Mouse (Mus musculus): ENCODE results near the gene Olfr1308.

Olfr1308 gene

DNA sequence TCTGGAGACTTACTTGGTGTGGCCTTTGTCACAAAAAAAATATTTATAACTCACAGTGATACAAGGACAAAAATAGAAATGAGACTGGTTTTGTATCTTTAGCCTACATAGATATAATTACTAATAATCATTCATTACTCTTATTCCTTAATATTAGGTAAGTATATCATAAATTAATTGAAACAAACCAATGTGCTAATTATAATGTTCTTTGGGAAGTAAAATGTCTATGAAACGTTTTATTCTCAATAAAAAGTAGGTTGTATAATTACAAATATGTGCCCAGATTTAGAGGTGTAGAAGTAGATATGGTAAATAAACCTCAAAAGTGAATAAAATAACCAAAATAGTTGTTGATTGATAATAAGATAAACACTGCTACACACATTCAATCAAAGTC lies at the start of gene Olfr1308:
Gene Olfr1308, minus strand, starts transcription at position 101 of the 400 bp plus-strand sequence.
- DNase-seq (ENCODE audit: low read depth, low spot score) = no peak

DNA sequence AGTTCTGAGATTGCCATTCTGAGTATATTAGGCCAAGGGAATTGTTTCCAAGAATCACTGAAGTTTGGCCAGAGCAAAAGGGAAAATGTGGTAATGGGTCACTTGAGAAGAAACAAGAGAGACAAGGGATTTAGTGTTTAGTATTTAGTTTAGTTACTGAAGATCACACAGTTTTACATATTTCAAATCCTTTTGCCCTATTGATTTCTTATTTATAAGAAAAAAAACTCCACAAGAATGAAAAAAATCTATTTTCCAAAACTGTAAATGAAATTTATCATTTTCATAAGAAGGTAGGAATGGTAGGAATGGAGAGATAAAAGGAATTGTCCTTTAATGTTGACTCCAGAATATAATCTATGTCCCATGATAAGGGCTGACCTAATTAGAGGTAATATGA lies 47.9 kb upstream of the Olfr1308 start, which contains the start of gene Olfr1310:
Gene Olfr1310, minus strand, starts transcription at position 101 of the 400 bp plus-strand sequence.
- no peak for DNase-seq (ENCODE audit: low read depth, low spot score)

DNA sequence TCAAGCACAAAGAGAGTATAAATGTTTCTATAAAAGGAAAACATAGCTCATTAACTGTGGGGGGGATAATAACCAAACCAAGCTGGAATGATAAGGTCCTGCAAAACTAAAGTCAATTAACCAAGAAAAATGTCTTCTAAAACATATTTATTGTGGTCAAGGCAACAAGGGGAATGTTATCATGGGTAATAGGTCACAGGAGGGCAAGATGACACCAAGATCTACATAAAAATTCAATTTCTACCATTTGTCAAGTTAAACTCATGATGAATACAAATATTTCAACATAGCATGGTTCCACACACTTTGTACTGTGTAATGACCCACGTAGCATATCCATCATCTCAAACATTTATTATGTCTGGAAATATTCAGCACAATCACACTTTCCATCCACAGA lies 25.4 kb upstream of the Olfr1308 start, which contains the start of gene Olfr1309:
Gene Olfr1309, minus strand, starts transcription at position 101 of the 400 bp plus-strand sequence.
- DNase-seq (ENCODE audit: low read depth, low spot score) = no peak

GRCm38 (mm10) chr2:111949340-111949739 lies 15.4 kb downstream of the Olfr1308 start, which contains the start of gene Olfr1307:
Gene Olfr1307 (minus strand): TSS chr2:111949440.
- DNase-seq (ENCODE audit: low read depth, low spot score) = no peak

DNA sequence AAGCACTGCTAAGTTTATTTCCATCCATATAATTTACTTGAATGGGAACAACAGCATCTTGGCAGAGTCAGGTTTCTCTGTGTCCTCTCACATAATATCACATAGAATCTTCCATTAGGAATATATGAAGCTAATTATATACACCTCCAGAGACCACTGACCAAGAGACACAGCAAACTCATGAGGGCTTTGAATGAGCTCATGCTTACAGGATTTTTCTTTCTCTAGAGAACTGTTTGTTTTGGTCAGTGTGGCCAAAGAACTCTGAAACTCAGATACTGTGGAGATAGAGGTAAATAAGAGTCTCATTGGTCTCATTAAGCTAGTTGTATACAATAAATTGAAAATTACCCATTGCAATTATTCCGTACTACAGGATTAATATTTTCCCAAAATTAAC lies 48.6 kb downstream of the Olfr1308 start, which contains the start of gene Olfr1306:
Gene Olfr1306, minus strand, starts transcription at position 101 of the 400 bp plus-strand sequence.
- DNase-seq (ENCODE audit: low read depth, low spot score) = no peak

Measured in R1 (cell line).